Mouse (Mus musculus) bone marrow, adult 2 months (tissue): ENCODE measurements around the gene Elp4.

Source experiments
- CTCF ChIP-seq: fragments of 200-500 bp; IDR thresholded peaks from 2 replicates; pipeline ENCODE4 v1.5.1; 2011; ENCODE audit warnings: low read length, control low read depth; ENCODE audit not compliant: control insufficient read depth, insufficient read depth
- POLR2A ChIP-seq: fragments of 200-500 bp; IDR thresholded peaks from 2 replicates; pipeline ENCODE4 v1.6.1; 2011; ENCODE audit warnings: low read depth, mild to moderate bottlenecking, control low read depth, low read length, borderline replicate concordance; ENCODE audit not compliant: control insufficient read depth

DNA sequence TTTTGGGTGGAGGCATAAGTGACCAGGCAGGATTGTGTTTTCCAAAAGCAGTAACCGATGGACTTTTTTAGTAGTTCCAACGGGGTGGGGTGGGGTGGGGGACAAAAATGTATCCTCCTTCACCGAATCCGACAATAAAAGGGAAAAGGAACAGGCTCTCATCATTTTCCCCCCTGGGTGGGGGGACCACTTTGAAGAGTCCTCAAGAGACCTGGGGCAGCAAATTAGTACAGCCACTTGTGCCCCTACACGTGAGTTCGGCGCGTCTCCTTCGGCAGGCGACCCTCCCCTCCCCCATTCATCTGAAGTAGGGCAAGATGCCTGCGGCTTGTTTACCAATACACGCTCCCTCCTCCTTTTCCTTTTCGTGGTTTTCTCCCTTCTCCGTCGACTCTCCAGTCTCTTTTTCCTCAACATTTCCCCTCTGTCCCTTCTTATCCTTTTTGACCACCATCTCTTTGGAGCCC, 215.0 kb downstream of the Elp4 start:
- TF ChIP-seq CTCF = no peak
- no peak for TF ChIP-seq POLR2A
